Mouse (Mus musculus) liver, adult 2 months (tissue): ENCODE measurements around the gene Speg. TPM values are rescaled to one million over a fixed set of nuclear protein-coding genes. Genes with fewer than 3 reads are reported as not detected.

Experiments
- DNase-seq: peaks from one replicate; pipeline ENCODE4 v3.0.0-alpha.2; 2011; ENCODE audit warnings: low read depth, low spot score; ENCODE audit errors: extremely low read depth
- H3K27ac ChIP-seq: fragments of 200-500 bp; replicated peaks from 2 replicates; pipeline ENCODE4 v1.5.1; 2012; ENCODE audit warnings: low read depth, mild to moderate bottlenecking, control low read depth, inconsistent platforms, low read length; ENCODE audit not compliant: insufficient read depth
- H3K27me3 ChIP-seq: fragments of 200-500 bp; 2 replicates; pipeline ENCODE4 v1.6.1; 2012; ENCODE audit warnings: mild to moderate bottlenecking, moderate library complexity, low read length, inconsistent platforms; ENCODE audit not compliant: control insufficient read depth, insufficient read depth
- H3K36me3 ChIP-seq: fragments of 200-500 bp; 2 replicates; pipeline ENCODE4 v1.6.1; 2012; ENCODE audit warnings: low read length, inconsistent platforms; ENCODE audit not compliant: control insufficient read depth, insufficient read depth
- H3K4me1 ChIP-seq: fragments of 200-500 bp; 2 replicates; pipeline ENCODE4 v1.6.1; 2011; ENCODE audit warnings: low read length; ENCODE audit not compliant: control insufficient read depth, insufficient read depth
- H3K4me3 ChIP-seq: fragments of 200-500 bp; 2 replicates; pipeline ENCODE4 v1.5.1; 2011; ENCODE audit warnings: low read depth, mild to moderate bottlenecking, control low read depth, low read length, moderate library complexity; ENCODE audit not compliant: insufficient read depth
- H3K79me2 ChIP-seq: fragments of 200-500 bp; 2 replicates; pipeline ENCODE4 v1.6.1; 2012; ENCODE audit warnings: inconsistent platforms, mild to moderate bottlenecking, low read length, moderate library complexity; ENCODE audit not compliant: control insufficient read depth, insufficient read depth
- H3K9ac ChIP-seq: fragments of 200-500 bp; 2 replicates; pipeline ENCODE4 v1.6.1; 2012; ENCODE audit warnings: low read depth, mild to moderate bottlenecking, control low read depth, inconsistent platforms, low read length
- CTCF ChIP-seq: fragments of 200-500 bp; IDR thresholded peaks from 2 replicates; pipeline ENCODE4 v1.5.1; 2011; ENCODE audit warnings: low read depth, low read length, control low read depth
- POLR2A ChIP-seq: fragments of 200-500 bp; IDR thresholded peaks from 2 replicates; pipeline ENCODE4 v1.6.1; 2011; ENCODE audit warnings: low read length, control low read depth; ENCODE audit not compliant: insufficient read depth; ENCODE audit errors: extremely low read depth
- WGBS: fragments of 180-500 bp; shearing (Covaris S2); methylation state at CpG from one replicate; pipeline ENCODE4 v1.1.7; 2018; 5-methylcytosine and 5-hydroxymethylcytosine counted together
- polyA plus RNA-seq: library from polyadenylated mRNA; depleted of rRNA; stranded (reverse); fragments of >200 nt; gene quantifications from 2 replicates; pipeline ENCODE4 v1.2.3, GENCODE M21; 2012
- total RNA-seq: library from RNA; depleted of rRNA; stranded (reverse); fragments of >200 nt; gene quantifications from 2 replicates; pipeline ENCODE4 v1.2.3, GENCODE M21; 2014

The Speg gene
- total and polyA plus RNA-seq, 2 experiments = 0.55 to 3.4 TPM

DNA sequence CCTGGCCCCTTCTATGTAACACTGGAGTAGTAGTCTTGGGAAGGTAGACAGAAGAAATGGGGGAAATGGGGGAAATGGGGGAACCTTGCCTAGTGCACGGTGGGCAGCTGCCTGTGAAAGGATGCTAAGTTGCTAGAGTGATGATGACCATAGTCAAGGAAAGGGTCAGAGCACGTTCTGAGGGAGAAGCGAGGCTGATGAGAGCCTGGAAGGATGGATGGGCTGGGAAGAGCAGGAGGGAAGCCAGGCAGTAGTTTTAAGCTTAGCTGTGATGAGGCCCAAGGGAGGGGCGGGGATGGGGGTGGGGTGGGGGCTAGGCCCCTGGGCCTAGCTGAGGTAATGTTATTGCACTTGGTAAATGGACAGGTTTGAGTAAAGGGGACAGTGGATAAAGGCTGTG is 14.0 kb upstream of the Speg start:
- Histone ChIP-seq H3K27ac (no peak overlapping the region), H3K9ac (no peak overlapping the region), H3K4me1 (no peaks in the 10 kb centered on the region), H3K36me3 (no peaks in the 10 kb centered on the region), H3K79me2 (no peaks in the 10 kb centered on the region), H3K27me3 (peaks cover 15% of the 10 kb centered on the region), H3K4me3 (peak overlapping the region; percentile 64; the same call in 1 of the 2 replicates)
- no peak for DNase-seq
- TF ChIP-seq CTCF = no peak
- no peak for TF ChIP-seq POLR2A
- WGBS = 72% methylated on average over 4 of the region's 4 CpGs

DNA sequence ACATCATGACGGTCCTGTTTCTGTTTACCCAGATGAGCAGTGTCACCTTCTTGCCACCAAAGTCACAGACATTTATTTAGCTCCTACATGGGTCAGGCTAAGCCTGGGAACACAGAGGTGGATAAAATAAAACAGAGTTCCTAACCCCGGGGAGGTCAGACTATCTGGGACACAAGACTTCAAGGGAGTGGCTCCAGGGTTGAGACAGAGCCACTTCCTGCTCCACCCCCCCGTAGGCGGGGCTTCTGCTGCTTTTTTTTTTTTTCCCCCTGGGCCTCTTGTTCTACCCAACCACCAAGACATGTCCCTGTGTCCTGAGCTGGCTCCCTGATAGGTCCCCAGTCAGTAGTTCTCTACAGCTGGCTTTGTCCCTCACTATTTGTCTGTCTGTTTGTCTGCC is 13.3 kb upstream of the Speg start:
- H3K27ac ChIP-seq = no peak overlapping the region
- no peak for TF ChIP-seq CTCF
- no peak overlapping the region for H3K9ac ChIP-seq
- no peaks in the 10 kb centered on the region for H3K4me1 ChIP-seq
- 24% methylated on average over 4 of the region's 4 CpGs for WGBS
- peaks cover 15% of the 10 kb centered on the region for H3K27me3 ChIP-seq
- DNase-seq = peak; percentile 14
- no peak overlapping the region for H3K4me3 ChIP-seq
- H3K79me2 ChIP-seq = no peaks in the 10 kb centered on the region
- H3K36me3 ChIP-seq = no peaks in the 10 kb centered on the region

DNA sequence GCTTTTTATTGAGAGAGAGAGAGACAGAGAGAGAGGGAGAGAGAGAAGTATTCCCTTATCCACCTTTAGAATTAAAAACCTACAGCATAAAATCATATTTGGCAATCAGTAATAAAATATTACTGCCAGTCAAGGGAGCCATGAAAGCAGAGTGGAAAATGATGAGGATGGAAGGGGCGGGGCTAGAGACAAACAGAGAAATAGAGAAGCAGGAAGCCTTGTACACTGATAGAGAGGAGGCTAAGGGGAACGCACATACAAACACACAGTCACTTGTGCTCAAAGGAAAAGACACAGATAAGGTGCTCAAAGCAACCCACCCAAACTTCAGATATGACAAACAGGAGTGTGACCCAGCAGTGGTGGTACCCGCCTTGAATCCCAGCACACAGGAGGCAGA is 11.2 kb upstream of the Speg start:
- Histone ChIP-seq H3K9ac (no peak overlapping the region), H3K27me3 (peaks cover 15% of the 10 kb centered on the region), H3K4me1 (no peaks in the 10 kb centered on the region), H3K79me2 (no peaks in the 10 kb centered on the region), H3K36me3 (no peaks in the 10 kb centered on the region), H3K4me3 (no peak overlapping the region), H3K27ac (no peak overlapping the region)
- TF ChIP-seq CTCF (no peak), POLR2A (no peak)
- no peak for DNase-seq
- 80% methylated on average over 3 of the region's 3 CpGs for WGBS

DNA sequence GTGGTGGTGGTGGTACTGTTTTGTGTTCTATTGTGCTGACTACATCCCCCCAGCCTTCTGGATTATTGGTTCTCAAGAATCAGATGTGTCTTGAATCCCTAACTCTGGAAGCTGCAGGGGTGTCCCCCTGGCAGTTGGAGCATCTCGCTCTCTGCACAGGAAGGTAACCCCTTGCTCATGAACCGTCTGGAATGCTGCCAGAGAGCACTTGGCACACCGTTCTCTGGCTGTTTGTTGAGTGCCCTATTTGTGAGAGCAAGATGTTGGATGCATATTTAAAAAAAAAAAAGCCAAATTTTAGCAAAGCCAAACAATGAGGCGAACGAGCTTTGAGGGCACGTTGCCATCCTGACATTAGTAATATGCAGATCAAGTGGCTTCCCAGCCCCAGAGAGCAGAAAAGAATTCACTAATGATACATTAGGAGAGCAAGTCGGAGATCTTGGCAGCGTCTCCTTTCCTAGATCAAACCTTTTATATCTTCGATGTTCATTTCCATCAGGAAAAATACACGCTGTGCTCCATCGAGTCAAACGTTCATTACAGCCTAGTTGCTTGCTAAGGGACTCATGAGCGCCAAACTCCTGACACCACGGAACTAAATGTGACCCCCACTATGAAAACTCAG is 9.5 kb upstream of the Speg start:
- Histone ChIP-seq H3K27ac (no peak overlapping the region), H3K4me1 (no peaks in the 10 kb centered on the region), H3K36me3 (no peaks in the 10 kb centered on the region), H3K27me3 (peaks cover 2% of the 10 kb centered on the region), H3K9ac (no peak overlapping the region), H3K79me2 (no peaks in the 10 kb centered on the region), H3K4me3 (no peak overlapping the region)
- no peak for DNase-seq
- WGBS = 70% methylated on average over 14 of the region's 14 CpGs
- TF ChIP-seq POLR2A = no peak
- TF ChIP-seq CTCF = no peak

DNA sequence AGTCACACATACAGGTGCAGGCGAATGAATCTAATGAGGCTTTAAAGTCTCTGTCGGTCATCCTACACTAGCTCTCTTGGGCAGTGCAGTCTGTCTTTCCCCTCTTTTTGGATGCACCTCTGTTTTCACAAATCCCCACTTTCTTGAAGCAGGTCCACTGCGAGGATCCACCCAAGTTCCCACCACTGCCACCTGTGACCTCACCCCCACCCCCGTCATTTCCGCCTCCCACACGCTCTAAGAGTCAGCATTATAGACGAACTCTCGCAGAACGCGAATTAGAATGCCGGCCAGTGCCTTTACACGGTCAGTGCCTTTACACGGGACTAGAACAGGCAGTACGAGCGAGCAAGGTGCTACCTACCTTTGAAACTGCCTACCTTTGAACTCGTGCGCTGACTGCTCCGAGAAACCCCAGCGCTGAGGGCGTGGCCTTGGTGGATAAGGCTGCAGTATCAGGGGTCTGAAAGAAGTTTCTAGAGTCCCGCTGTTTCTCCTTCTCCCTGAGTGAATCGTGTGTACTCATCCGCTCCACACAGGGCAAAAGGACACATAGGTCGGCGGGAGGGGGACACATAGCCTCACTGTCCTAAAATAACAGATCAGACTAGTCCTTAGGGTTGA is 5.6 kb upstream of the Speg start:
- no peak for DNase-seq
- H3K4me3 ChIP-seq = no peak overlapping the region
- TF ChIP-seq POLR2A = no peak
- TF ChIP-seq CTCF = no peak
- H3K27me3 ChIP-seq = no peaks in the 10 kb centered on the region
- WGBS = 26% methylated on average over 25 of the region's 25 CpGs
- H3K79me2 ChIP-seq = no peaks in the 10 kb centered on the region
- H3K4me1 ChIP-seq = no peaks in the 10 kb centered on the region
- no peaks in the 10 kb centered on the region for H3K36me3 ChIP-seq
- H3K27ac ChIP-seq = no peak overlapping the region
- no peak overlapping the region for H3K9ac ChIP-seq

DNA sequence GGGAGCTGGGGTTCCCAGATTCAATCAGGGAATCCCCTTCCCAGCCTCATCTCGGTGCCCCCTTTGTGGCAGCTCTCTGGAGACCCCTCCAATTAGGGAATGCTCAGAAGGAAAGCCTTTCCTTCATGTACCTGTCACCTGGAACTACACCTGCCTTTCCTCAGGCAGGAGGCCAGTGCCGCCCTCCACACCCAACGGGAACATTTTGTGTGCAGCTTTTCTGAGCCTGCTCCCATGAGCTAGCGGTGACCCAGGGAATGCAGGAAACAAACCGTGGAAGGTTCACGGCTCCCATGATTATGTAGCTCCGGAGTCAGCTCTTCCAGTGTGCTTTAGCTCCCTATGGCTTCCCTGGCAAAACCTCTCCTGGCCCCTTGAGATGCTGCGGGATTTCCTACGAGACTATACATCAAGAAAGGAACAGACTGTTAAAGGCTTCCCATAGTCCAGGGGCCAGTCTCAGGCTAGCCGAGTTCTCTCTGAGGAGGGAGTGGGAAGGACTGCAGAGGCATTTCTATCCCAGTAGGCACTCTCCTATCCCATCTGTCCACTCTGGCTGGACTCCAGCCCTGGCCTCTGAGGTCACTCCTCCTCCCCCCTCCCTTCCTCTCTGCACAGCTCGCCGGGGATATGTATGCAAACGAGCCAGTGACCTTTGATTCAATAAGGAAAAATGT is 5.0 kb upstream of the Speg start:
- Histone ChIP-seq H3K36me3 (no peaks in the 10 kb centered on the region), H3K79me2 (no peaks in the 10 kb centered on the region), H3K4me3 (no peak overlapping the region), H3K9ac (no peak overlapping the region), H3K27ac (no peak overlapping the region), H3K4me1 (no peaks in the 10 kb centered on the region), H3K27me3 (peaks cover under 1% of the 10 kb centered on the region; the same call in 1 of the 2 replicates)
- 19% methylated on average over 13 of the region's 13 CpGs for WGBS
- DNase-seq = peak; percentile 34
- TF ChIP-seq CTCF (no peak), POLR2A (no peak)
